Mouse (Mus musculus): ENCODE measurements at regions not wholly inside any gene's neighbourhood (a gene's known extent, or its start where the extent isn't known, plus 50 kb on each side); places are given as distances from the start of the nearest gene placed in this dataset.

DNA sequence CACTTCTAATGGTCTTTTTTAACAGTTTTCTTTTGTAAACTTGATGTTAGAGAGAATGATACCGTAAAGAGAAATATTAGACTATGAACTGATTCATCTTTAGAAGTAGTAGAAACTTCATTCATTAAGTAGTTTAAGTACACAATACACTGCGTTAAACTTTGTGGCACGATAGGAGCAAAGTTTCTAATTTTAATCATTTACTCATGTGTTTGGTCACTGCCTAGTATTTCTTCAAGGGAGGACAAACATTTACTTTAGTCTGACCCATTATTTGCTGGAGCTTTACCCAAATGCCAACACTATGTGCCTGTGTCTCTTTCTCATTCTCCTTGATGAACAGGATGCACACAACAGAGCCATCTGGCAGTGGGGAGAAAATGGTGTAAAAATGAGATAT lies 200.6 kb downstream of the Chm start:
- DNase-seq, result no peak

DNA sequence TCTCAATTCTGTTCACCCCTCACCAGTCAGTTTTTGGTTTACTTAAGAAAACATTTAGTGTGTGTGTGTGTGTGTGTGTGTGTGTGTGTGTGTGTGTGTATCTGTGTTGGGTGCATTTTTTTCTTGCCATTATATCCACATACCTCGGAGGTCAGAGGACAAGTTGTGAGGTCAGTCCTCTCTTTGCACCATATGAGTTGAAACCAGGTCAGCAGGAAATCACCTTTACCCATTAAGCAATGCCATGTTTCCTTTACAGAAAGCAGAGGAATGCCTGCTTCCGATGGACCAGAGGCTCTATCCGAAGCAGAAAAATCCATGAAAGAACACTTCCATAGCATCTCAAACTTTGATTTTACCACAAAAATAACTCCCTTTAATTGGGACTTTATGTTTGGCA lies 201.2 kb downstream of the Chm start:
- DNase-seq, result no peak

DNA sequence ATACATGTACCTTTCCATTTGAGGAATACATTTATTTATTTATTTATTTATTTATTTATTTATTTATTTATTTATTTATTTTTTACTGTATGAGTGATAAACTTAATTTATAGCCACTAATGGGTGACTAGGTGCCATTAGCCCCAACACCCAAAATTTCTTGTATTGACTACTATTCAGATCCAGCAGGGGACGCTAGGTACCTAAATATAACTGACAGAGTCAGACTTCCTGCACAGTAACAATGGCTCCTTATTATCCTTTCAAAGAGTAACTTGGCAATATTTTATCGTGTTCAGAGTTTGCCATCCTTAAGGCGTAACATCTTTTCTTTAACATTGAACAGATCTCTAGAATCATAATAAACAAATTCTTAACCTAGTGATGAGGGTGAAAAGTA lies 206.7 kb downstream of the Chm start:
- DNase-seq, result peak; percentile 13

DNA sequence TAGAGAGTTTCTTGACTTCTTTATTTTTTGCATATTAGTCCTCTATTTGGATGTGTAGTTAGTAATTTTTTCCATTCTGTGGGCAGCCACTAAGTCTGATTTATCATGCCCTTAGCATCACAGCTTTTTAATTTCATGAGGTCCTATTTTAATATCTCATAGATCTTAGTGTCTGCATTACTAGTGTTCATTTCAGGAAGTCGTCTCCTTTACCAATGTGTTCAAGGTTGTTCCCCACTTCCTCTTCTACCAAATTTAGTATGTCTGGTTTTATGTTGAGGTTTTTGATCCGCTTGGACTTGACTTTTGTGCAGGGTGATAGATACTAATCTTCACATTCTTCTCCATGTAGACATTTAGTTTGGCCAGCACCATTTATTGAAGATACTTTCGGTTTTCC lies 221.2 kb downstream of the Chm start:
- DNase-seq, result no peak

DNA sequence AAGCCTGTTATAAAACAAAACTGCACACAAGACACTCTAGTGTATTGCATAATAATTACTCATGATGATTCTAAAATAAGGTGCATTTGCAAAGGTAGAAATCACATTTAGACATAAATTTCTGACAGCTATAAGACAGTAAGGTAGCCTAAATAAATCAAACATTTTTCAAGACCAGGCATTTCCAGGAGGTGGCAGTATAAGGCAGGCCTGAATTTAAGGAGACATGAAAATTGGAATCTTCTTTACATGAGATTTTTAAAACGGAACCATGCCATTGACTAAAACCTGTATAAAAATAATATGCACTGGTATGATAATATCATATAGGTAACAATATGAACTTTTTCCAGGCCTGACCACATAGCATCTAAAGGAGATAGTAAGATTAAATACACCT lies 235.5 kb downstream of the Chm start:
- no peak for DNase-seq

DNA sequence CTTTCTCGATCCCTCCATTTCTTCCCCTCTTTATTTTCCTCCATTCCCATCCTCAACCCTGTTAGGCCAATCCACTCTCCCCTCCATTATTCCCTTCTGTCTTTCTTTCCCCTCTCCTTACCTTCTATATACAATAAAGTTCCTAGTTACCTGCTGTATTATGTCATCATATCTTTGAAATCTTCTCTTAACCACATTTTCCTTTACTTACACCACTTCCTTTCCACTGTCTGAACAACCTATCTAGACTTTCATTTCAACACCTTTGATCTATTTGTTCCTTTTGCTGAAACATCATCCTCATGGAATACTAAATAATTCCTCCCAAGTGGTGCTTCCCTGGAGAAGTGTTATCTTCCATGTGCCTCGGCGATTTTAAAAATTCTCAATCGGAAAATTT lies 237.8 kb downstream of the Chm start:
- DNase-seq, result no peak

DNA sequence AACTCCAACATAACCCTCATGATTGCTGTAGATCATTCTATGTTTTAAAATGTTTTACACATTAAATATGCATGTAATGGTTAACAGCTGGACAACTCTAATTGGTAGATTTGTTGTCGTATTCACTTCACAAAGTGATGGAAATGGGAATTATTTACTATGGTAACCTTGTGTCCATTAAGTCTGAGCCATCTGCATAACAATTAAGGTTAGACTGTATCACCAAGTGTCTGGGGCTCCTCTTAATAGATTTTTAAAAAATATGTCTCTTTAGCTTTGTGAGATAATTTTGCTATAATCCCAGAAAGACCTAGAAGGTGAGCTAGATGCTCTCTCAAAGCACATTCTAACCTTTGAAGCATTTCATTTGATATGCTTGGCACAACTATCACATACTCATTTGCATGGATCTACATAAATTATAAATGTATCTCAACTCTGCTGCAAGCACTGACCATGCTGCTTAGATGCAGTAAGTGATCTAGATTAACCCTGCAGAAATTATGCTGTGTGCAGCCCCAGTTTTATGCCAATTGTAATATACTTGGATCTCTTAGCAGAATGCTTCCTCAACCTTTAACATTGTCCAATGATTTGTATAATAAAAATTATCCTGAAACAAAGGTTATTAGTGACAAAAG lies 227.2 kb upstream of the Pof1b start:
- DNase-seq, result no peak

DNA sequence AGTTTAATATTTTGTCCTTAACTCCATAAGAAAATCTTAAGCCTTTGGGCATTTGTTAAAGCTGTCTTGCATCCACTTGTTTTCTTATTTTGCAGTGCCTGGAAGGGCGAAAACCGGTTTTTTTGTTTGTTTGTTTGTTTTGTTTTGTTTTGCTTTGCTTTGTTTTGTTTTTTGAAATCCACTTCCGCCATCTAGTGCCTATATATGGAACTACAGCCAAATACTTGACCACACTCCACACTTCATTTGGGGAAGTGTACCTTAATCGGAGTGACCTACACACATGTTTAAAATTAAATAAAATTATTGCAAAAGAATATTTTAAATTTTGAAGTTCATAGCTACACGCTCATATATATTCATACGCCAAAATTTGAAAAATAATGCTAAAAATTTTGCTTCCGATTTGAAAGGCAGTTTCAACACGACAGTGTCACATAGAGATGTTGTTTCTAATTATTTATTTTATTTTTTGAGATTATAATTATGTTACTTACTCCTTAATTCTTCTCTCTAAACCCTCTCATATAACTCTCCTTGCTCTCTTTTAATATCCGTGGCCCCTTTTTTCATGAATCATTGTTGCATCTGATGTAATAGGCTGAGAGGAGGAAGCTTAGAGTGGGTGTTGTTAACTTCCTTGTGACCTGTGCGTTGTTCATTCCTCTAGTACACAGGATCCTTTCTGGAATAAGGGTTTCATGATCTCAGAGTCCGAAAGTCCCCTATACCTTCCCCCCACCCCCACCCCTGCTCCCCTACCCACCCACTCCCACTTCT lies 205.4 kb upstream of the Pof1b start:
- DNase-seq, result peak; percentile 1

DNA sequence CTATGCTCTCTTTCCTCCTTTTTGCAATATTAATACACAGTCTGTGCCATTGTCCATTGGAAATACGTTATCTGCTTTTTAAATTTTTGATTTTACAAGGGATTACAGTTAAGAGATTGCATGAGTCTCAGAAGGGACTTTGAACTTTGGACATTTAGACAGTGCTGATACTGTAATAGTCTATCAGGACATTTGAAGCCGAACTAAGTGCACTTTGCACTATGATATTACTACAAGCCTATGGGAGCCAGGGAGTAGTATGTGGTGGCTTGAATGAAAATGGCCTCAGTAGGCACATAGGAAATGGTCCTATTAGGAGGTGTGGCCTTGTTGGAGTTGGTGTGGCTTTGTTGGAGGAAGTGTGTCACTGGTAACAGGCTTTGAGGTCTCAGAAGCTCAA lies 188.1 kb upstream of the Pof1b start:
- no peak for DNase-seq
